Mouse (Mus musculus) liver, postnatal 0 days (tissue): Measurements from ENCODE around the gene Fam204a. TPM values are rescaled to one million over a fixed set of nuclear protein-coding genes. Genes with fewer than 3 reads are reported as not detected.

Experiments
- ATAC-seq: fragments of 200-750 bp; cut with Nextera tagmentation; 2 replicates; pipeline ENCODE4 v1.8.0; 2017; ENCODE audit warnings: mild to moderate bottlenecking, moderate library complexity
- DNase-seq: peaks from one replicate; pipeline ENCODE4 v3.0.0-alpha.2; 2016
- H3K27ac ChIP-seq: fragments of 300-500 bp; sonication (generic); 2 replicates; pipeline ENCODE4 v1.5.1; 2014; ENCODE audit warnings: antibody characterized with exemption, moderate library complexity, mild to moderate bottlenecking, low read depth
- H3K27me3 ChIP-seq: fragments of 300-500 bp; sonication (generic); 2 replicates; pipeline ENCODE4 v1.6.1; 2014; ENCODE audit warnings: low read length, control low read depth, mixed read lengths; ENCODE audit not compliant: insufficient read depth
- H3K36me3 ChIP-seq: fragments of 300-500 bp; sonication (generic); replicated peaks from 2 replicates; pipeline ENCODE4 v1.6.1; 2014; ENCODE audit warnings: mild to moderate bottlenecking, control low read depth, low read length, moderate library complexity, mixed read lengths; ENCODE audit not compliant: insufficient read depth
- H3K4me1 ChIP-seq: fragments of 300-500 bp; sonication (generic); 2 replicates; pipeline ENCODE4 v1.6.1; 2014; ENCODE audit warnings: antibody characterized with exemption, mild to moderate bottlenecking, control low read depth; ENCODE audit not compliant: insufficient read depth
- H3K4me2 ChIP-seq: fragments of 300-500 bp; sonication (generic); 2 replicates; pipeline ENCODE4 v1.6.1; 2014; ENCODE audit warnings: low read depth, mild to moderate bottlenecking, low read length, moderate library complexity, mixed read lengths
- H3K4me3 ChIP-seq: fragments of 300-500 bp; sonication (generic); 2 replicates; pipeline ENCODE4 v1.5.1; 2014; ENCODE audit warnings: low read depth, low read length
- H3K9ac ChIP-seq: fragments of 300-500 bp; sonication (generic); replicated peaks from 2 replicates; pipeline ENCODE4 v1.6.1; 2014; ENCODE audit warnings: mild to moderate bottlenecking, moderate library complexity
- H3K9me3 ChIP-seq: fragments of 300-500 bp; sonication (generic); 2 replicates; pipeline ENCODE4 v1.6.1; 2016; ENCODE audit warnings: mild to moderate bottlenecking, control low read depth, low read length, mixed read lengths
- CTCF ChIP-seq: sonication (generic); IDR thresholded peaks from 2 replicates; pipeline ENCODE4 v1.5.1; 2016; ENCODE audit warnings: antibody characterized with exemption, low read depth
- EP300 ChIP-seq: IDR thresholded peaks from 2 replicates; pipeline ENCODE4 v1.6.1; 2016; ENCODE audit warnings: antibody characterized with exemption, low read depth, mild to moderate bottlenecking
- WGBS: fragments of 180-500 bp; shearing (Covaris S2); extraction: QIAGEN DNeasy Blood & Tissue Kit; methylation state at CpG from one replicate; pipeline ENCODE4 v1.1.7; 2014; ENCODE audit not compliant: insufficient replicate concordance; 5-methylcytosine and 5-hydroxymethylcytosine counted together
- polyA plus RNA-seq: library from polyadenylated mRNA; unstranded; fragments of >200 nt; fragmentation: Nextera tagmentation; extraction: Ambion mirVana; gene quantifications from 2 replicates; pipeline ENCODE4 v1.2.1, GENCODE M21; 2015

Gene Fam204a
- polyA plus RNA-seq, 1 experiment from 2014 or later = 17.8 TPM

- no peaks in the 10 kb centered on the region for H3K36me3 ChIP-seq
- 71% methylated on average over 3 of the region's 3 CpGs for WGBS
- H3K27ac ChIP-seq = no peak overlapping the region
- H3K9ac ChIP-seq = no peak overlapping the region
- H3K27me3 ChIP-seq = peaks cover 11% of the 10 kb centered on the region; the same call in 1 of the 2 replicates
- no peak overlapping the region for H3K4me2 ChIP-seq
- DNase-seq (no peak), ATAC-seq (no peak)
- H3K4me1 ChIP-seq = no peaks in the 10 kb centered on the region
- H3K4me3 ChIP-seq = no peak overlapping the region
- no peak for TF ChIP-seq EP300
- TF ChIP-seq CTCF = no peak
- H3K9me3 ChIP-seq = no peaks in the 10 kb centered on the region
Observed at GRCm38 (mm10) chr19:60150056-60150455, 76.4 kb downstream of the Fam204a start.

- H3K4me1 ChIP-seq = no peaks in the 10 kb centered on the region
- H3K4me3 ChIP-seq = no peak overlapping the region
- H3K9me3 ChIP-seq = no peaks in the 10 kb centered on the region
- peaks cover 15% of the 10 kb centered on the region; the same call in 1 of the 2 replicates for H3K27me3 ChIP-seq
- H3K36me3 ChIP-seq = no peaks in the 10 kb centered on the region
- no peak overlapping the region for H3K27ac ChIP-seq
- DNase-seq (no peak), ATAC-seq (no peak)
- TF ChIP-seq CTCF = no peak
- WGBS = 42% methylated on average over 13 of the region's 13 CpGs
- no peak overlapping the region for H3K4me2 ChIP-seq
- no peak overlapping the region for H3K9ac ChIP-seq
Observed at GRCm38 (mm10) chr19:60149078-60149960, 77.2 kb downstream of the Fam204a start.

Other genes with a start within 250 kb of the Fam204a start
- gene Prlhr, start 241.6 kb upstream of the Fam204a start, polyA plus RNA-seq = not detected in 2 replicates